Mouse (Mus musculus) R1 (cell line): Measurements from ENCODE around the gene Frem1.

ENCODE experiments used
- DNase-seq: peaks from one replicate; pipeline ENCODE4 v3.0.0-alpha.2; 2018; ENCODE audit warnings: low read depth, low spot score

The Frem1 gene

DNA sequence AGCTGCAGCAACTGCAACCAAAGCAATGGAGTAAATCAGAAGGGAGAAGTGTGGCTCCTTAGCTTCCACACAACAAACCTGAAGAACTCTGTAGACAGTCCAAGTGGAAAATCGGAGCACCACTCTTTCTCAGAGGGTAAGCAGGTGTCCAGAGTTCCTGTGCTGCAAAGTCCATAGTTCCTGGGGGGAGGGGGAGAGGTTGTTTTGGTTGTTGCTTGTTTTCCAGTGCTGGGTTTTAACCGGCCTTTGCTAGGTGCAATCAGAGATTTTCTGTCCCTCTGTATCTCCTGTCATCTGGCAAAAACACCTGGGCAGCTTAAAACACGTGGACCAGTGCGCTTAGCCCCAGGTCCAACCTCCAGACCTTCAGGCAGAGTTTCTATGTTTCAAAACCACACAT lies 177.3 kb downstream of the Frem1 start:
- no peak for DNase-seq

DNA sequence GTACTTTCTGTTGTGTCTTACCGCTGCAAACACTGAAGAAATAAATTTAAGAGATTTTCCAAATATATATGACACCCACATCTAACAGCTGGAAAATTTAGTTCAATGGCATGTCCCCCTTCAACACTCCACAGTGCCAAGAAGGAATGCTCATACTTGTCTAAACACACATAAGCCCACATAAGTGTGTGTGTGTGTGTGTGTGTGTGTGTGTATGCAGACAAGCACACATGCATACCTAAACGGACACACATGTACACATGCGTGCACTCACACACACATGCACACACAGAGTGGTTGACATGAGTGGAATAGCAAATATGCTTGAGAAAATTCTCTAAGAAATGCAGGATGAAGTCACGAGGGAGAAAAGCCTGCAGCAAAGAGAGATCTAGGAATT lies 179.6 kb downstream of the Frem1 start:
- no peak for DNase-seq

- DNase-seq, result peak; percentile 52
These were observed 180.0 kb downstream of the Frem1 start for GRCm38 (mm10) chr4:82872121-82872520.

GRCm38 (mm10) chr4:82870931-82871330 lies 181.2 kb downstream of the Frem1 start:
- DNase-seq, result no peak

GRCm38 (mm10) chr4:82867731-82868445 lies 184.3 kb downstream of the Frem1 start:
- DNase-seq, result no peak

GRCm38 (mm10) chr4:82867111-82867510 lies 185.0 kb downstream of the Frem1 start:
- no peak for DNase-seq

DNA sequence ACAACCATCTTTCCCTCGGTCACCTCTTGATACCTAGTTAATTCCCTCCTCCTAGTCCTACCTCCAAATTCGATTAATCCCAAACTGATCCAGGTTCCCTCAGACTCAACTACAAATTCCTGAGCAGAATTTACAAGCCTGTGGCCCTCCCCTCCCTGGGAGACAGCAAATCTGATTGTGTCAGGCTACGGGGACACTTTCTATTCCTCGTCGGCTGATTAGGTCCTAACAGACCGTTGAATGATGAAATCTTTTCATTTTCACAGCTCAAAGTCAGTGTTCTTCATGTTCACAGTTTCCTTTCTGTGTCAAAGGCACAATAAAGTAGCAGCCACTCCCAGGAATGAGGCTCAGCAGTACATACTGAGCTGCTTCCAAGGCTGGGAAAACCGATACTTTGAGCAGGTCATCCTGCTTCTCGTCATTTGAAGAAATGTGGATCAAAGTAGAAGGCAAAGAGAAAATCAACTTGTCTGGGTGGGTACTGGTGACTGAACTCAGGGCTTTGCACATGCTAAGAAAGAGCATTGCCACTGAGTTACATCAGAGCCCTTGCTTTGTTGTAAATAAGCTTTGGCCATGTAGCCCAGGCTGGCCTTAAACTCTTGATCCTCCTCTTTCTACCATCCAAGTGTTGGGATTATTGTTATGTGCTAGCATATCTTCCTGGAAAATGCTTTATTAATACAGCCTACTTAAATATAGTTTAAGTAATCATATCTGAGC lies 187.0 kb downstream of the Frem1 start:
- DNase-seq, result no peak

DNA sequence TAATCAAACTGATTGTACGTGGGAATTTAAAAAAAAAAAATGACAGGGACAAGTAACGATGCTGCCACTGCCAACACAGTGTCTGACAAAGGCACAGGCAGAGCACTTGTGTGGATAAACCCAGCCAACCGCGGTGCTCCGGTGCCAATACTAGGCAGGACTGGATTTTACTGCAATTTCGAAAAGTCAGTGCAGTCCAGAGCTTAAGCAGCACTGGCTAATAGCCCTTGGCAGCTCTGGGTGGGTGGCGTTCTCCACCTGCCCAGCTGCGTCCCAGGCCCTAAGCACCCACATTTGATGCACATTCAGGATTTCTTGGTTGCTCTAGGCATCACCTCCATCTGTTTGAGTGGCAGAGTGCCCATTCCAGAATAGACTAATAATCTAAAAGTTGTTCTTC lies 188.8 kb downstream of the Frem1 start:
- no peak for DNase-seq

- DNase-seq, result no peak
These were observed 190.7 kb downstream of the Frem1 start for GRCm38 (mm10) chr4:82861451-82861850.

GRCm38 (mm10) chr4:82860566-82860965 lies 191.6 kb downstream of the Frem1 start:
- no peak for DNase-seq

- peak; percentile 69 for DNase-seq
These were observed 192.7 kb downstream of the Frem1 start, which contains the start of gene Zdhhc21 for GRCm38 (mm10) chr4:82859131-82860125. Zdhhc21 (minus strand) TSS chr4:82859958.

DNA sequence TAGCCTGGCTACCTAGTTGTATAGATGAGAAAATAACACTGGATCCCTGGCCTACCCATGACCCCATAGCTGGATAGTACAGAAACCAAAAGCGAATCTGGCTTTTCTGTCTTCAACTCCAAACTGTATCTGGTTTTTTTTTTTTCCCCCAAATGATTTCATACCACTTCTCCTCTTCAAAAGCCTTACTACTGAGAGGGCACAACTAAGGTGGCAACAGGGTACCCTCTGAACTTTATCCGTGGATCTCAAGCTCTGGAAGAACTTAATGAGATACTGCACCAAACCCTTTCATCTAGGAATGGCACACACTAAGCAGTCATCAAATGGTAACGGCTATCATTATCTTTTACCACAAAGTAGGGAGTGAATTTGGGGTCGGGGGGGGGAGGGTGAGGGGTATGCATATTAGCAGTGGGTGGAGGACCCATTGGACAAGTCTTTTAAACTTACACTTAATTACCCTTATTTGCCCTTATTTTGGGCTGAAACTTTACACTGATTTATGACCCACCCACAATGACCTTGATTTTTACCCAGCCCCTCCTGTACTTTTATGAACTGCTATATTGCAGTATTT lies 193.6 kb downstream of the Frem1 start:
- DNase-seq, result no peak

- DNase-seq, result no peak
These were observed 195.2 kb downstream of the Frem1 start for GRCm38 (mm10) chr4:82856986-82857385.

DNA sequence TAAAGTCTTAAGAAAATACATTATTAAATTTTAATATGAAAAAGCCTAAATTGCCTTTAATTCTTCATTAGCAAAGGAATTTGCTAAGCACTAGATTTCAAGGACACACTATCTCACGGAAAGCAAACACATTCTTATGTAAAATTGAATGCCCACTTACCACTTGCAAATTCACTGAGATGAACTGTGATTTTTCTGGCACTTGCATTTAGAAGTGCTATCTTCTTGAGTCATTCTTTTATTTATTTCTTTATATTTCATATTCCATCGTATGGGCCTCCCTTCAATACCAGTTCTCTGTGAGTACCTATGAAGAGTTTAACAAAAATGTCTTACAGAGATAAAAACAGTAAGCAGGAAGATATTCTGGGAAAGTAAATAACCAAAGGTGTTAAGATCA lies 198.3 kb downstream of the Frem1 start:
- DNase-seq, result no peak

DNA sequence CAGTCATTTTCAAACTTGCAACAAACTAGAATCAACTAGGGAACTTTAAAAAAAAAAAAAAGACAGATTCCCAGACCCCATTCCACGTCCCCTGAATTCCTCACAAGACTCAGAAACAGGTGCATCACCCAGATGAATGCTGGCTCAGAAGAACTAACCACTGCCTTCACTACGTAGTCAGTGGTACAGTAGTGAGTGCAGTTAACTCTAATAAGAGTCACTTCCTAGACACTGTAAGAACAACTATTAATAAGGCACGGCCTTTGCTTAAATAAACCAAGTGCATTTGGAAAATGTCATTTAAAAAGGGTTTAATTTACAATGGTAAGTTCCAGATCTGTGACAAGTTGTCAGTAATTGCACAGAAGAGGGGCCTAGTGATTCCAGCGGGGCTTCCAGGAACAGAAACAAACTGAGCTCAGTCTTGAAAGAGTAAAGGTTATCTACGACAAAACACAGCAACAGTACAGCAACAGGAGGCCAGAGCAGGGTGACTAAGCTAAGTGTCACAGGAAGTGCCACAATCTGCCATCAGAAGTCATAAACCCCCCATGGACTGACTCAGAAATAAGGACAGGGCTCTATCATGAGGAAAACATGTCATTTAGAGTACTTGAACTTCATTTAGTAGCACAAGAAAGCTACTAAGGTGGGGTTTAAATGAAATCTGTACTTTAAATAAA lies 203.4 kb downstream of the Frem1 start:
- DNase-seq, result no peak
